Mouse (Mus musculus): ENCODE measurements at regions not wholly inside any gene's neighbourhood (a gene's known extent, or its start where the extent isn't known, plus 50 kb on each side); places are given as distances from the start of the nearest gene placed in this dataset.

DNA sequence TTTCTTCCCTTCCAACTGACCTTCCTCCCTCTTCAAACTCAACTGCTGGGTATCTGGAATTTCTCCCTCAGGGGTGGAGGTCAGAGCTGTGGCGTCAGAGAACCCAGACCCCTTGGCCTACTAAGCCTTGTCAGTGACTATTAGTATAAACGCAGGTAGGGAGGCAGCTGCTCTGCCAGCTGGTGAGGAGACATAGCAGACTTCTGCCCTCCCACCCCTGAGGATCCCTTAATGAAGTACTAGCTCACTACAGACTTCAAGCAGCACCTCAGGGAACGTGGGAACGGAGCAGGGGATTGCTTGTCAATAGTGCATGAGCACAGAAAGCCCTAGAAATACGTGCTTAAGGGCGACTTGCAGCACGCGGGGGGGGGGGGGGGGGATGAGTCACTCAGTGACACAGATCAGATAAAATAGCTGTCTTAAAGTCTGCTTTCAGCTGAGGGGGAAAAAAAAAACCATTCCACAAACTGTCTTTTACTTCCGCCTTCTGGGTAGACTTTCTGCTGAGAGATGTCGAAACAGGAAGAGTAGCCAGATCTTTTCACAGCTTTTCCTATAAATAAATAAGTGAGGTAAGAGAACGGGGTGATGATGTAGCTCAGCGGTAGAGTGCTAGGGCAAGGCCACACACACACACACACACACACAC is 144.1 kb downstream of the Basp1 start:
- no peak for TF ChIP-seq HCFC1 (IDR thresholded peaks at IDR 0.05; ENCODE audit: borderline replicate concordance, insufficient read depth, low read length)
- no peak for TF ChIP-seq ZNF384 (IDR thresholded peaks at IDR 0.05; ENCODE audit: low read depth, low read length)
- no peak for TF ChIP-seq CHD2 (IDR thresholded peaks at IDR 0.05; ENCODE audit: low read depth, low read length)
- TF ChIP-seq MAFK (IDR thresholded peaks at IDR 0.05; ENCODE audit: insufficient read depth, low read depth, low read length) = no peak
